Mouse (Mus musculus) embryo, embryonic 10 days (tissue): ENCODE data around the gene Tnfrsf17.
"Not testable (repeated sequence)": the region's sequence is repeated elsewhere in the genome, so short reads cannot be mapped to it uniquely, and the experiment has no call there.

Experiments
- DNase-seq: peaks from one replicate; pipeline ENCODE4 v3.0.0-alpha.2; 2015; ENCODE audit warnings: low spot score

Gene Tnfrsf17

GRCm38 (mm10) chr16:11343292-11343815 is 29.7 kb downstream of the Tnfrsf17 start:
- no peak for DNase-seq

- DNase-seq, result no peak
These were observed 38.3 kb downstream of the Tnfrsf17 start for GRCm38 (mm10) chr16:11351903-11352302.

GRCm38 (mm10) chr16:11359173-11359572 is 45.6 kb downstream of the Tnfrsf17 start:
- DNase-seq, result no peak

GRCm38 (mm10) chr16:11359919-11360318 is 46.3 kb downstream of the Tnfrsf17 start:
- DNase-seq, result no peak

GRCm38 (mm10) chr16:11360576-11360975 is 47.0 kb downstream of the Tnfrsf17 start:
- not testable (repeated sequence) for DNase-seq

- no peak for DNase-seq
These were observed 52.0 kb downstream of the Tnfrsf17 start for GRCm38 (mm10) chr16:11365626-11366025.

GRCm38 (mm10) chr16:11366851-11367250 is 53.2 kb downstream of the Tnfrsf17 start:
- DNase-seq, result no peak

- DNase-seq, result no peak
These were observed 54.8 kb downstream of the Tnfrsf17 start for GRCm38 (mm10) chr16:11368412-11368811.

- DNase-seq, result no peak
These were observed 55.5 kb downstream of the Tnfrsf17 start for GRCm38 (mm10) chr16:11369162-11369561.

- no peak for DNase-seq
These were observed 56.0 kb downstream of the Tnfrsf17 start for GRCm38 (mm10) chr16:11369642-11370041.
